Mouse (Mus musculus): Measurements from ENCODE around the gene Ms4a7. TPM values are rescaled to one million over a fixed set of nuclear protein-coding genes. Genes with fewer than 3 reads are reported as not detected.

Gene Ms4a7
- total RNA-seq, 4 experiments from 2014 or later, result 1.6 TPM; not detected in 3

Other genes starting within 250 kb of the Ms4a7 start
- not detected for gene 1700017D01Rik, start 205.3 kb downstream of the Ms4a7 start, total RNA-seq (2022)
- not detected for gene 1700025F22Rik, start 170.8 kb downstream of the Ms4a7 start, total RNA-seq (2022)
- gene Ms4a13, start 139.4 kb downstream of the Ms4a7 start, total RNA-seq (2022), result not detected
- not detected for gene Ms4a12, start 103.7 kb downstream of the Ms4a7 start, total RNA-seq (2022)
- gene Ms4a1, start 69.9 kb downstream of the Ms4a7 start, total RNA-seq (2022), result not detected
- gene Ms4a5, start 52.3 kb downstream of the Ms4a7 start, total RNA-seq (2022), result not detected
- under 1 TPM in 1 of 4 experiments, not detected in 3; 0.11 TPM for gene Ms4a14, start 21.7 kb downstream of the Ms4a7 start, total RNA-seq (2022)
- 1 to 10 TPM in 1 of 4 experiments, under 1 TPM in 1, not detected in 2; 0.68 to 1.6 TPM for gene Ms4a4a, start 39.4 kb upstream of the Ms4a7 start, total RNA-seq (2022)
- gene Ms4a4c, start 68.6 kb upstream of the Ms4a7 start, total RNA-seq (2022), result under 1 TPM in 1 of 4 experiments, not detected in 3; 0.53 TPM
- gene Ms4a4b, start 107.4 kb upstream of the Ms4a7 start, total RNA-seq (2022), result 1 to 10 TPM in 1 of 4 experiments, not detected in 3; 1.4 TPM
- 1 to 10 TPM in 3 of 4 experiments, under 1 TPM in 1; 0.78 to 2.2 (median 1.3) TPM for gene Ms4a6c, start 133.2 kb upstream of the Ms4a7 start, total RNA-seq (2022)
- gene Gm8369, start 149.8 kb upstream of the Ms4a7 start, total RNA-seq (2022), result 1 to 10 TPM in 1 of 4 experiments, under 1 TPM in 3; 0.28 to 1.3 (median 0.65) TPM
- 1 to 10 TPM in 2 of 4 experiments, under 1 TPM in 2; 0.57 to 3.3 (median 1.3) TPM for gene Ms4a6b, start 180.4 kb upstream of the Ms4a7 start, total RNA-seq (2022)
- not detected for gene Ms4a4d, start 200.7 kb upstream of the Ms4a7 start, total RNA-seq (2022)

Measured in left cerebral cortex, adult 8-10 months (tissue).